Mouse (Mus musculus) right cerebral cortex, postnatal 36 days (tissue): Measurements from ENCODE around the gene Dhx37.
A peak's percentile ranks its signal among the peaks of the same experiment; 100 is the strongest.
"Not testable (repeated sequence)": the region's sequence is repeated elsewhere in the genome, so short reads cannot be mapped to it uniquely, and the experiment has no call there.

Experiments
- DNase-seq, 2 experiments: peaks; one replicate each; pipeline ENCODE4 v3.0.0; 2022; ENCODE audit warnings: low spot score in 2 of 2, mixed read lengths in 1 of 2

The Dhx37 gene

DNA sequence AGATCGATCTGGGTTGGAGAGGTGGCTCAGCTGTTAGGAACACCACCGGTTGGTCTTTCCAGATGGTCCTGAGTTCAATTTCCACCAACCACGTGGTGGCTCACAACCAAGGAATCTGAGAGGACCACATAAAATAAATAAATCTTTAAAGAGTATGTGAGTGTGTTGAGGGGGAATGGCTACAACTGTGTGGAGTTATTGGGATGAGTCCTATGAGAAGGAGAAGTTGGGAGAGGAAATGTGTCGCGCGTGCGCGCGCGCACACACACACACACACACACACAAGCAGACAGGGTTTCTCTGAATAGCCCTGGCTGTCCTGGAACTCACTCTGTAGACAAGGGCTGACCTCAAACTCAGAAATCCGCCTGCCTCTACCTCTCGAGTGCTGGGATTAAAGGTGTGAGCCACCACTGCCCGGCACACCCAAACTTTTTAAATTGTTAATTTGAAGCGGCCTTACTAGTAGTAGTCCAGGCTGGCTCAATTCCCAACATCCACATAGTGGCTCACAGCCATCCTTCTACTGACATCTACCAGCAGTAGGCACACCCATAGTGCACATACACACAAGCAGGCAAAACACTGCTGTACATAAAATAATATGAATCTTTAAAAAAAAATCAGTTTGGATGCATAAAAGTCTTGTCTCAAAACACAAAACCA, 25.9 kb downstream of the Dhx37 start:
- DNase-seq = no peak

- DNase-seq = no peak
These were observed 26.7 kb downstream of the Dhx37 start for GRCm38 (mm10) chr5:125407020-125407830.

DNA sequence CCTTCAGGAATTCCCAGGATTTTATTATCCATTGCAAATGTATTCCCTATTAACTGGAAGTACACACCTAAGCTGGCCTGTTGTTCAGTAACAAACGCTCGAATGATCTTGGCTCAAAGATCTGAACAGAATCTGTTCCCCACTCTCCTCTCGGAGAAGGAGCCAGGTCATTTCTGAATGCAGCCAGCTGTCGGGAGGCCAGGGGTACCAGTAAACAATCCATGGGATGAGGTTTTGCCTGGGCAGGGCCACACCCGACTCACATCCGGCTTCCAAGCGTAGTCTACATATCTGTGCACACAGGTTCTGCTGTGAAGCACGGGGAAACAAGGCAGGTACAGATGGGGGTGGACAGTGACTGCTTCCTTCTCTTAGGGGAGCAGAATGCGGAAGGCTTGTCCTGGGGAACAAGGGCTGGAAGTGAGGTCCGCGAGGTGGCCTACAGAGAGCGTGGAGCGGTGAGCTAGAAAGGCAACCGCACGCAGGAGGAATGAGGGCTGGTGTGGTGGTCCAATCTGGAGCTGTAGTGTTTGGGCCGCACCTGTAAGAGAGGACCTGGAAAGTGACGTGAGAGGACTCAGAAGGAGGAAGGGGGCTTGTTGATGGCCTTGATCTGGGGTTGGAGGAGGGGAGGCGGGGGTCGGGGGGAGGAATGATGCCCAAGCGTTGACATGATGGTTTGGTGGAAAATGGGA, 27.5 kb downstream of the Dhx37 start:
- peak in 1 of 2 experiments; percentile 51 for DNase-seq

DNA sequence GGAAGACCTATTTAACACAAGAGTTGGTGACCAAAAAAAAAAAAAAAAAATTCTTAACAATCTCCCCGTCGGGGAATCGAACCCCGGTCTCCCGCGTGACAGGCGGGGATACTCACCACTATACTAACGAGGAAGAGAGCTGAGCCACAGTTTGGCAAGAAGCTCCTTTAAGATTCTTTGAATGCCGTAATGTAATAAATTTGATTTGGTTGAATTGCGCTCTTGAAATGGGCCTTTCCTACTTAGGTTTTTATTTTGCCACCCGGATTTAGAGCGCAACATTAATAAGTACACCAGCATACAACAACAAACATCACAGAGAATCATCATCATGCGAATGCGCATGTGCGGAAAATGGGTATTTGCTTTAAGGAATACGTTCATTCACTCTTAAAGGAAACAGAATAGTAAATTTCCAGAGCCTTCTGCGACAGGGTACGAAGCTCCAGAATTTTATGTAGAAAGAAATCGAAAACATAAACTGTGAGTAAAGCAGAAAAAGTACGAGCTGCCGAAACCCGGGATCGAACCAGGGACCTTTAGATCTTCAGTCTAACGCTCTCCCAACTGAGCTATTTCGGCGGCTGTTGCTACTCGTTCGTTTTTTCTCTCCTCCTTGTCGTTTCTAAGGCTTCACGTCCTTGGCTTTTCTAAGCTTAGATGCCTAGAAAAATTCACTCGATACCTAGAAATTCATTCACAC, 28.2 kb downstream of the Dhx37 start:
- peak; percentile 73 to 76 for DNase-seq

DNA sequence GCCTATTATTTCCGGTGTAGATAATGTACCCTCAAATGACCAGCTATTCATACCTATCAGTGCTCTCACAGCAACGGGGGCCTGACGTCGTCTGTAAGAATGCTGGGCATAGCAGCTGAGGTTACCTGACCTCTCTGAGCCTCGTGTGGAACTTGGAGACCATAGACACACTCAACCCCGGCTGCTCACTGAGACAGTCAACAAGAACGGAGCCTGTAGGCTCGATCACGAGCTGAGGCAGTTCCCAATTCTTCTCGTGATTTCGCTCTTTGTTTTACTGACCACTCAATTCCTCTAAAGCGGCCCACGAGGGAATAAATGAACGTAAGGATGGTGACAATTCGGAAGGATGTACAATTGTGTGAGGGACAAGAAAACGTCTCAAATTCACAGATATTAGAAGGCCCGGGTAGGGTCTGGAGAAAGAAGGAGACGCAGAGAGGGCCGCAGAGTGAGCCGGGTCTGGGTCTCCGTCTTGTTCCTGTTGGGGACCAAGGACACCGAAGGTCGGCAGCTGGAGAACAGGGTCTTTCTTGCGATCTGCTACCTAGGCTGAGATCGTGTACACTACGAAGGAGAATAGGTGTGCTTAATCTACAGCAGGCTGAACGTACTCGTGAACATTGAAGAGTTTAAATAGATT, 28.9 kb downstream of the Dhx37 start:
- peak; percentile 46 to 59 for DNase-seq

GRCm38 (mm10) chr5:125404536-125404902, 29.4 kb downstream of the Dhx37 start:
- DNase-seq = no peak

GRCm38 (mm10) chr5:125403481-125404465, 30.1 kb downstream of the Dhx37 start:
- peak; percentile 49 to 61 for DNase-seq

GRCm38 (mm10) chr5:125402991-125403390, 30.9 kb downstream of the Dhx37 start:
- no peak for DNase-seq

DNA sequence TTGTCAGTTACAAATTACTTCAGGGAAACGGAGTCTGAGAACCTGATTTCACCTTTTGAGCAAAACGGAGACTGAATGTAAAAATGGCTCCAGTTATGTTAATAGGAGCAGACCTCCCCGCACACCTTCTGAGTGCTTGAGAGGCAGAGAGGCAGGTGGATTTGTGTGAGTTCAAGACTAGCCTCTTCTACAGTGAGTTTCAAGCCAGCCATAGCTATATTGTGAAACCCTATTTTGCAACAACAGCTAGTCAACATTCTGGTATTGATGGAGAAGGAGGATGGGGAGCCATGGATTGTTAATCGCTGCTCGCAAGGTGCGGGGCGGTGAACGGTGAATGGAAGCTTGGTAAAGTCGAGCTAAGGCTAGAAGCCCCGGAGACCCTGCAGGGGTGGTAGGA, 31.4 kb downstream of the Dhx37 start:
- DNase-seq = no peak

GRCm38 (mm10) chr5:125400903-125401302, 33.0 kb downstream of the Dhx37 start:
- no peak for DNase-seq

DNA sequence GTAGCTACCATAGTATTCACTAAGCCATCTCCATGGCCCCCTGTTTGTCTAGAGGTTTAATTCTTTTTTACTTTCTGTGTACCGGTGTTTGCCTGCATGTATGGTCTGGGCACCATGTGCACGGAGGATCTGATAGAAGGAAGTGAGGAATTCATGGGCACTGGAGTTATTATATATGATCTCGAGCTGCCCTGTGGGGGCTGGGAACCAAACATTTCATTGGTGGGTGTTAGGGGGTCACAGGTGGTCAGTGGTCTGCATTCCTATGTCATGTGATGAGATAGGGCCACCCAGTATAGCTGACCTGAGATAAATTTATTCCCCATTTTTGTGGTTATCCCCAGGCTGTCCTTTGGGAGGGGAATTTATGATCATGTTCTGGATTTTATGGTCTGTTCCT, 38.9 kb downstream of the Dhx37 start:
- no peak for DNase-seq

GRCm38 (mm10) chr5:125393622-125394603, 40.0 kb downstream of the Dhx37 start:
- DNase-seq = peak; percentile 62 to 70

DNA sequence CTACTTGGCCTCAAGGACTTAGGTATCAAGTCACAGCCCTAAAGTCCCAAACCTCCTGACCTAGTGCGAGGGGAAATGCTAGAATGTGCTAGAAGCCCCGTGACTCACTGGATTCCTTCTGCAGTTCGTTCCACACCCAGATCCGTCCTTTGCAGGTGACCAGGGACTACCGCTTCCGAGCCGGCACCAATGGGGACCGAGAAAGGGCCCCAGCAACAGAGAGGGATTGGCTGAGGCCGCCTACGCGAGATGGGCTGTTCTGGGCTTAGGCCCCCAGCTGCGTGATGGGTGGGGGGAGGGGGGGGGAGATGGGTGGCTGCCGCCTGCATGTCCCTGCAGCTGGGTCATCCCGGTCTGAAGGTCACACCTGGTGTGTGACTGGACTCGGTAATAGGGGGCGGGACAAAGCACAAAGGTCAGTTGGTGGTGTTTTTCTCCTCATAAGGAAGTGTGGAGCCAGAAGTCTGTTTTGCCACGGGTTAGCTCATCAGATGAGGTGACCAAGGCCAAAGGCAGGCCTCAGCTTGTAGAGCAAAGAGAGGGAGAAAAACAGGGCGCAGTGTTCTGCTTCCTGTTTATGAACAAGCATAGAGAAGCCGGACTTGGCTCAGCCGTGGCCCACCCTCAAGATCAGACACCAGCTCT, 40.8 kb downstream of the Dhx37 start:
- peak; percentile 94 to 96 for DNase-seq

DNA sequence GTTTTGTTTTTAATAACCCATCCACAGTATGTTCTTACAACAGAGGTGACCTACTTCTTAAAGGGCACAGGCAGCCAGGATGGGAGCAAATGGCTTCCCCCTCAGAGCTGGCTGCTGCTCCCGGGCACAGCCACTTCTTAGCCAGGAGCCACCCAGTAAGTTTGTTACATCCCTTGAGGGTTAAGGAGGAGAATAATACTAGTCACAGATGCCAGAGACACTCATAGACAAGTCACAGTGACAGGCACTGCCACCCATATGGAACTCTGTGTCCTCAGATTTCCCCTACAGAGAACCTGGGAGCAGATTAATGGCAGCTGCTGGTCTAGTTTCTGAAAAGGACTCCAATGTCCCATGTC, 41.3 kb downstream of the Dhx37 start:
- no peak for DNase-seq

- not testable (repeated sequence) for DNase-seq
These were observed 41.7 kb downstream of the Dhx37 start for GRCm38 (mm10) chr5:125392176-125392575.

DNA sequence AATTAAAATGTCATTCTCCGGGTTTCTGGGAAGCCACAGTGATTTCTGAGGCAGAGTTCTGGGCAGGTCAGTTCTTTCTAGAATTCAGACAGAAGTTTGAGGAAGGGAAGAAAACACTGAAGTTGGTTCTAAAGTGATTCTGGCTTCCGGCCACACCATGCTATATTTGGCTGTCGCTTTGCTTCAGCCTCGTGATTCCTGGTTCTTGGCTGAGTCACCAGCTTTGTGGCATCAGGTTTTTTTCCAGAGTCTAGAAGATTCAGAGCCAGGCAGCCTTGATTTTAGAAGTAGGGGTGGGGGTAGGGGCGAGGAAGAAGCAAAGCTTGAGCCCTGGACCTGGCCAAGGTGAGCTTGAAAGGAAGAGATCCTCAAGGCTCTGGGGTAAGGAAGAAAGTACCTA, 42.3 kb downstream of the Dhx37 start:
- peak; percentile 83 to 90 for DNase-seq

DNA sequence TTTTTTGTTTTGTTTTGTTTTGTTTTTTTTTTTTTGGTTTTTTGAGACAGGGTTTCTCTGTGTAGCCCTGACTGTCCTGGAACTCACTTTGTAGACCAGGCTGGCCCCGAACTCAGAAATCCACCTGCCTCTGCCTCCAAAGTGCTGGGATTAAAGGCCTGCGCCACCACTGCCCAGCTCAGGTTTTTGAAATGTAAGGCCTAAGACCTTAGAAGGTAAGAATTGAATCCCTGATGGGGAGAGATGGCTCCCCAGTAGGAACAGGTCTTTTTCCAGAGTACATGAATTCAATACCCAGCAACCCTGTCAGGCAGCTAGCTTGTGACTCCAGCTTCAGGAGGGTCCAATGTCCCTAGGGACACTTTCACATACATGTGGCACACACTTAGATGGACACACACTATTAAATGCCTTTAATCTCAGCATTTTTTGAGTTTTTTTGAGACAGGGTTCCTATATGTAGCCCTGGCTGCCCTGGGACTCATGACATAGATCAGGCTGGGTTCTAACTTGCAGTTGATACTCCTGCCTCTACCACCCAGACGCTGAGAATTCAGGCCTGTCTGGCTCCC, 42.9 kb downstream of the Dhx37 start:
- no peak for DNase-seq
